Mouse (Mus musculus) hindbrain, embryonic 14.5 days (tissue): ENCODE results near the gene Gm853. TPM values are rescaled to one million over a fixed set of nuclear protein-coding genes. Genes with fewer than 3 reads are reported as not detected.

Experiments used
- ATAC-seq: fragments of 200-750 bp; cut with Nextera tagmentation; 2 replicates; pipeline ENCODE4 v1.8.0; 2017; ENCODE audit warnings: moderate number of reproducible peaks, mild to moderate bottlenecking, moderate TSS enrichment, moderate library complexity; ENCODE audit not compliant: low FRiP score
- DNase-seq: peaks from one replicate; pipeline ENCODE4 v3.0.0-alpha.2; 2015; ENCODE audit warnings: low spot score
- H3K27ac ChIP-seq: fragments of 300-500 bp; sonication (generic); 2 replicates; pipeline ENCODE4 v1.5.1; 2014; ENCODE audit warnings: mild to moderate bottlenecking, moderate library complexity
- H3K27me3 ChIP-seq: fragments of 300-500 bp; sonication (generic); 2 replicates; pipeline ENCODE4 v1.6.1; 2014; ENCODE audit warnings: mild to moderate bottlenecking, low read length, mixed read lengths; ENCODE audit not compliant: control insufficient read depth, insufficient read depth
- H3K36me3 ChIP-seq: fragments of 300-500 bp; sonication (generic); replicated peaks from 2 replicates; pipeline ENCODE4 v1.6.1; 2014; ENCODE audit not compliant: control insufficient read depth, insufficient read depth
- H3K4me1 ChIP-seq: fragments of 300-500 bp; sonication (generic); replicated peaks from 2 replicates; pipeline ENCODE4 v1.6.1; 2014; ENCODE audit warnings: antibody characterized with exemption, low read length, mixed read lengths; ENCODE audit not compliant: control insufficient read depth, insufficient read depth
- H3K4me2 ChIP-seq: fragments of 300-500 bp; sonication (generic); replicated peaks from 2 replicates; pipeline ENCODE4 v1.6.1; 2014; ENCODE audit warnings: mild to moderate bottlenecking, moderate library complexity
- H3K4me3 ChIP-seq: fragments of 300-500 bp; sonication (generic); replicated peaks from 2 replicates; pipeline ENCODE4 v1.5.1; 2014; ENCODE audit warnings: mild to moderate bottlenecking, low read length
- H3K9ac ChIP-seq: fragments of 300-500 bp; sonication (generic); 2 replicates; pipeline ENCODE4 v1.6.1; 2014
- H3K9me3 ChIP-seq: fragments of 300-500 bp; sonication (generic); 2 replicates; pipeline ENCODE4 v1.6.1; 2016; ENCODE audit warnings: low read length; ENCODE audit not compliant: control insufficient read depth
- WGBS: fragments of 180-500 bp; shearing (Covaris S2); extraction: QIAGEN DNeasy Blood & Tissue Kit; methylation state at CpG from one replicate; pipeline ENCODE4 v1.1.7; 2014; 5-methylcytosine and 5-hydroxymethylcytosine counted together
- polyA plus RNA-seq: library from polyadenylated mRNA; unstranded; fragments of >200 nt; fragmentation: Nextera tagmentation; extraction: Ambion mirVana; gene quantifications from 2 replicates; pipeline ENCODE4 v1.2.1, GENCODE M21; 2014

Gene Gm853
- polyA plus RNA-seq, 1 experiment from 2014 or later, result 2.4 TPM

- Histone ChIP-seq H3K4me3 (no peak overlapping the region), H3K9ac (no peak overlapping the region), H3K9me3 (no peaks in the 10 kb centered on the region), H3K4me2 (no peak overlapping the region; the same call in 1 of the 2 replicates), H3K4me1 (peaks cover 10% of the 10 kb centered on the region; the same call in 1 of the 2 replicates), H3K27me3 (peaks cover 29% of the 10 kb centered on the region), H3K36me3 (no peaks in the 10 kb centered on the region), H3K27ac (no peak overlapping the region)
- DNase-seq (no peak), ATAC-seq (no peak)
- 52% methylated on average over 19 of the region's 19 CpGs for WGBS
Measured at GRCm38 (mm10) chr4:130173911-130174311, 48.3 kb downstream of the Gm853 start.

DNA sequence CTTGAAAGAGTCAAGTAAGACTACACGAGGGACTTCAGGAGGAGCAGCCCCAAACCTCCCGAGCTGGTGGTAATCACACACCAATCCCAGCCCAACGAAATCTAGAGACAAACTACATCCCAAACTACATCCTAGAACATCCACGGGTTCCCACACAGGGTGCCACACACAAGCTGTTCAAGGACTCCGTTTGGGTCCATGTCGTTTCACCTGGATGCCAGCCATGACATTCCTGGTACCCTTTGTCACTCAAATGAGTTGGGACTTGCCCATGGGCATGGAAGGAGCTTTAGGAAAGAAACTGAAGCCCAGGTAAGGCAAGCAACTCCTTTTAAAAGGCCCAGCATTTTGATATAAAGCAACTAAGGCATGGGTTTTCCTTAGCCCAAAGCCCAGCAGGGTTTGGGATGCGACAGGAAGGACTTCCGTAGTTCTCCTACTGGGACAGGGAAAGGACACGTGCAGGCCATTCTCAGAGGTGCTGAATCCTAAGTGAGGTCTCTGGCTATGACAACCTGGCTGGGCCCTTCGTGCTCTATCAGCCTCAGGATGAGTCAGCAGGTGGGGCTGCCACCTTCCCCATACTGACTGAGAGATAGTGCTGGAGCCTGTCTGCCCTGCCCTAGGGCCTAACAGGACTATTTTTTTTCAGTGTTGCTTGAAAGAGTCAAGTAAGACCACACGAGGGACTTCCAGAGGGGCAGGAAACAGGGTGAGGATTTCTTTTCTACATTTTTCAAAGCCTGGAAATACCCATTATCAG lies 49.0 kb downstream of the Gm853 start:
- H3K4me3 ChIP-seq, result no peak overlapping the region
- no peak overlapping the region for H3K4me2 ChIP-seq
- ATAC-seq, result no peak
- H3K9ac ChIP-seq, result no peak overlapping the region
- WGBS, result 75% methylated on average over 11 of the region's 11 CpGs
- H3K36me3 ChIP-seq, result no peaks in the 10 kb centered on the region
- peaks cover 12% of the 10 kb centered on the region for H3K4me1 ChIP-seq
- no peak for DNase-seq
- no peaks in the 10 kb centered on the region for H3K9me3 ChIP-seq
- H3K27me3 ChIP-seq, result peaks cover 29% of the 10 kb centered on the region
- H3K27ac ChIP-seq, result no peak overlapping the region

DNA sequence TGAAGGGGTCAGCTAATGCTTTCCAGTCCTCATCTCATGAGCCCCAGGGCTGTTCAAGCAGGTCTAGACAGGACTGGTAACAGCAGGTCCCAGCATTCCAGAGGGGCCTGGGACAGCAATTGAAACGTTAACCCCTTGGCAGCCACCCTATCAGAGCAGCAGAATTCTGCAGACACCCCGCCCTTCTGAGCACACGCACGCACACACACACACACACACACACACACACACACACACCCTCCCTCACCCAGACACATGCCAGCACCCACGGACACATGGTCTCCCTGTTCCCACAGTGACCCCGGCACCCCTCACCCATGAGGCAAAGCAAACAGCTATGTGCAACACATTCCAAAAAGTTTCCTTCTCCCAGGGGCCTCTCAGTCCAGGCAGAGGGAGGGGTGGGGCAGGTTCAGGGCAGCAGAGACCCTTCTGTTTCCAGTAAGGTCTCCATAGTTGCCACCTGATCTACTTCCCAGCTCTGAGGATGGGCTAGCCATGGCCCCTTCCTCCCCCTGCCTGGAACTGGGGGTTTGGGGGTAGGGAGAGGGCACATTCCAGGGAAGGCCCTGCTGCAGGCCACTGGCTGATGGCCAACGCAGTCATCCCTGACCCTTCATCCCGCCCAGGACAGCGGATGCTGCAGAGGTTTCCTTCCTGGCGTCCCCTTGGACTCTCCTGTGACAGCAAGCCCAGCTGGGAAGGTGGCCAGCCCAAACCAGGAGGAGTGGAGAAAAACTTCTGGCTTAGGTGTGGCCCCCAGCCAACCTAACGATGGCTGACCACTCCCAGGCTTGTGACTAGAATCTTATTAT lies 50.0 kb downstream of the Gm853 start:
- Histone ChIP-seq H3K9ac (no peak overlapping the region), H3K27ac (no peak overlapping the region), H3K27me3 (peaks cover 29% of the 10 kb centered on the region), H3K9me3 (no peaks in the 10 kb centered on the region), H3K36me3 (no peaks in the 10 kb centered on the region), H3K4me2 (no peak overlapping the region), H3K4me3 (no peak overlapping the region), H3K4me1 (peaks cover 14% of the 10 kb centered on the region)
- DNase-seq (no peak), ATAC-seq (no peak)
- 68% methylated on average over 11 of the region's 11 CpGs for WGBS

GRCm38 (mm10) chr4:130170362-130170761 lies 51.8 kb downstream of the Gm853 start:
- peaks cover 37% of the 10 kb centered on the region for H3K27me3 ChIP-seq
- no peaks in the 10 kb centered on the region for H3K36me3 ChIP-seq
- H3K4me3 ChIP-seq, result no peak overlapping the region
- no peak for DNase-seq
- no peak overlapping the region for H3K9ac ChIP-seq
- H3K9me3 ChIP-seq, result no peaks in the 10 kb centered on the region
- peaks cover 13% of the 10 kb centered on the region for H3K4me1 ChIP-seq
- H3K27ac ChIP-seq, result no peak overlapping the region
- no peak overlapping the region for H3K4me2 ChIP-seq
- no peak for ATAC-seq
- WGBS, result 80% methylated on average over 4 of the region's 4 CpGs

GRCm38 (mm10) chr4:130169411-130169971 lies 52.7 kb downstream of the Gm853 start:
- H3K4me1 ChIP-seq, result peaks cover 5% of the 10 kb centered on the region
- no peaks in the 10 kb centered on the region for H3K9me3 ChIP-seq
- ATAC-seq, result no peak
- no peak overlapping the region for H3K4me2 ChIP-seq
- 82% methylated on average over 16 of the region's 16 CpGs for WGBS
- no peak overlapping the region for H3K27ac ChIP-seq
- DNase-seq, result no peak
- H3K36me3 ChIP-seq, result no peaks in the 10 kb centered on the region
- no peak overlapping the region for H3K9ac ChIP-seq
- peaks cover 29% of the 10 kb centered on the region for H3K27me3 ChIP-seq
- H3K4me3 ChIP-seq, result no peak overlapping the region

DNA sequence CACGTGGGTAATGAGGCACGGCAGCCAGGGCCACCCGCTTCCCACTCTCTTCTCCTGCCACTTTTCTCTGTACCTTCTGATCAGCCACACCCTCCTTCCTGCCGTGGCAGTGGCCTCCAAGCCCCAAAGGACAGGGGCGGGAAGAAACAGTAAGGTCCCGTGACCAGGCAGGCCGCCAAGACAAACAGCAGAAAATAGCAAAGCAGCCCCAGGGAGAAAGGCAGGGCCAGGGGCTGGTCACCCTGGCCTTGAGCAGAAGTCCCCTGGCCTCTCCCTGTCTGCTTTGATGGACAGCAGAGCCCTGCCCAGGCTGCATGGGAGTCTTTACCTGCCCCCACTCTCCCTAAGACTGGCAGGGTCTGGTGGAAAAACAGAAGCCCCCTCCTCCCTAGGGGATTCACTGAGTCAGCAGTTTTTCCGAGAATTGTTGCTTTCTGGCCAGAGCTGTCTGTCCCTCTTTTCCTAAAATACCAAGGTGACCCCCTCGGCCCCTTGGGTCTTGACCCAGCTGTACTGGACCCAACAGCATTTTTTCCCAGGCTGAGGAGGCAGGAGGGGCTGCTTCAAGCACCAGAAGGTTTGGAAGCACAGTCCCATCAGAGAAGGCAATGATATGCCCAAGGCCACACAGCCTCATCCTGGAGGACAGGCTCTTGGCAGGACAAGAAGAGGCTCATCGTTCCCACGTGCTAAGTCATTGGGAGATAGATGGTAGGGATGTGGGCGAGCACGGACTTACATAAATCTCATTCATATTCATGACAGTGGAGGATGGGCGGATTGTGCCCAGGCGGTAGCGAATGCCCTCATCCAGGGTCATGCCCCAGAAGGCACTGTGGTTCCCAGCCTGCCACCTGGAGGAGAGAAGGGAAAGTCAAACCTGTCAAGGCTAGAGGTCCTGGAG lies 53.7 kb downstream of the Gm853 start:
- H3K9me3 ChIP-seq, result no peaks in the 10 kb centered on the region
- peaks cover 5% of the 10 kb centered on the region for H3K4me1 ChIP-seq
- DNase-seq (peak; percentile 49), ATAC-seq (no peak)
- H3K4me3 ChIP-seq, result no peak overlapping the region
- H3K27me3 ChIP-seq, result peaks cover 26% of the 10 kb centered on the region
- H3K27ac ChIP-seq, result no peak overlapping the region
- H3K9ac ChIP-seq, result no peak overlapping the region
- 24% methylated on average over 16 of the region's 16 CpGs for WGBS
- H3K36me3 ChIP-seq, result no peaks in the 10 kb centered on the region
- 0 out of 2 replicates have a peak overlapping the region, but pooled peaks have one; percentile 4 for H3K4me2 ChIP-seq

DNA sequence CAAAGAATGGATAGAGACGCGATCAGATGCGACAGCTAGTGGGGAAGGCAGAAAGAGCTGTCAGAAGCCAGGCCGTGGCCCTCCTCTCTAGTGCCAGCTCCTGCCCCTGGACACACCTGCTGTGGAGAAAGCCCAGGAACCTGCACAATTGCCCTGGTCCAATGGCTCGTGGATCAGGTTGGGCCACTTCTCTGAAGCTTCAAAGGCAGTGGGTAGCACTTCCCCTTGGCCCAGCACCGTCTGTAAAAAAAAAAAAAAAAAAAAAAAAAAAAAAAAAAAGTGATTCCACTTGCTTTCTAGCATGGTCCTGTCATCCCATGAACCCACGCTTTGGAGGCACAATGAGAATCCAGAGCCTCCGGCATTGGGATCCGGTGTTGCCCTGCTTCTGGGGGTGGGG lies 54.4 kb downstream of the Gm853 start:
- H3K9ac ChIP-seq, result no peak overlapping the region
- DNase-seq (no peak), ATAC-seq (no peak)
- peaks cover 25% of the 10 kb centered on the region for H3K27me3 ChIP-seq
- peak overlapping the region; percentile 32 for H3K4me2 ChIP-seq
- no peaks in the 10 kb centered on the region for H3K36me3 ChIP-seq
- H3K9me3 ChIP-seq, result no peaks in the 10 kb centered on the region
- no peak overlapping the region for H3K4me3 ChIP-seq
- H3K27ac ChIP-seq, result no peak overlapping the region
- H3K4me1 ChIP-seq, result peaks cover 5% of the 10 kb centered on the region
- WGBS, result 36% methylated on average over 9 of the region's 9 CpGs

GRCm38 (mm10) chr4:130167321-130167720 lies 54.9 kb downstream of the Gm853 start:
- no peak for ATAC-seq
- Histone ChIP-seq H3K36me3 (no peaks in the 10 kb centered on the region), H3K4me3 (no peak overlapping the region), H3K27me3 (peaks cover 30% of the 10 kb centered on the region), H3K9me3 (no peaks in the 10 kb centered on the region), H3K9ac (no peak overlapping the region), H3K4me2 (peak overlapping the region; percentile 32), H3K4me1 (peaks cover 5% of the 10 kb centered on the region), H3K27ac (no peak overlapping the region)
- 55% methylated on average over 22 of the region's 22 CpGs for WGBS
- DNase-seq, result no peak
